Mouse (Mus musculus): ENCODE measurements around the gene B3gnt9. TPM values are rescaled to one million over a fixed set of nuclear protein-coding genes. Genes with fewer than 3 reads are reported as not detected.

The B3gnt9 gene
- polyA plus RNA-seq, 1 experiment from 2014 or later, result 19.1 TPM

Other genes starting within 250 kb of the B3gnt9 start
- gene Ces3a, start 206.6 kb downstream of the B3gnt9 start, polyA plus RNA-seq (2014; fragmentation: Nextera tagmentation; extraction: Ambion mirVana), result not detected in 2 replicates
- gene Ces3b, start 171.4 kb downstream of the B3gnt9 start, polyA plus RNA-seq (2014; fragmentation: Nextera tagmentation; extraction: Ambion mirVana), result not detected in 2 replicates
- not detected in 2 replicates for gene Ces4a, start 123.4 kb downstream of the B3gnt9 start, polyA plus RNA-seq (2014; fragmentation: Nextera tagmentation; extraction: Ambion mirVana)
- gene Cbfb, start 84.5 kb downstream of the B3gnt9 start, polyA plus RNA-seq (2014; fragmentation: Nextera tagmentation; extraction: Ambion mirVana), result 52.5 and 62.8 TPM in 2 replicates
- 29.5 and 29.8 TPM in 2 replicates for gene D230025D16Rik, start 30.0 kb downstream of the B3gnt9 start, polyA plus RNA-seq (2014; fragmentation: Nextera tagmentation; extraction: Ambion mirVana)
- 26.2 and 26.8 TPM in 2 replicates for gene Tradd, start 9.5 kb upstream of the B3gnt9 start, polyA plus RNA-seq (2014; fragmentation: Nextera tagmentation; extraction: Ambion mirVana)
- 4.5 and 4.9 TPM in 2 replicates for gene Fbxl8, start 9.5 kb upstream of the B3gnt9 start, polyA plus RNA-seq (2014; fragmentation: Nextera tagmentation; extraction: Ambion mirVana)
- gene Hsf4, start 14.6 kb upstream of the B3gnt9 start, polyA plus RNA-seq (2014; fragmentation: Nextera tagmentation; extraction: Ambion mirVana), result 0.35 TPM in 1 of 2 replicates, not detected in the other
- gene Nol3, start 21.0 kb upstream of the B3gnt9 start, polyA plus RNA-seq (2014; fragmentation: Nextera tagmentation; extraction: Ambion mirVana), result 1.3 and 1.4 TPM in 2 replicates
- 9.1 and 11.7 TPM in 2 replicates for gene 4931428F04Rik, start 34.7 kb upstream of the B3gnt9 start, polyA plus RNA-seq (2014; fragmentation: Nextera tagmentation; extraction: Ambion mirVana)
- gene Exoc3l, start 40.9 kb upstream of the B3gnt9 start, polyA plus RNA-seq (2014; fragmentation: Nextera tagmentation; extraction: Ambion mirVana), result 9.8 and 10.1 TPM in 2 replicates
- 114 and 119 TPM in 2 replicates for gene E2f4, start 42.5 kb upstream of the B3gnt9 start, polyA plus RNA-seq (2014; fragmentation: Nextera tagmentation; extraction: Ambion mirVana)
- 16.8 and 17.7 TPM in 2 replicates for gene Elmo3, start 50.4 kb upstream of the B3gnt9 start, polyA plus RNA-seq (2014; fragmentation: Nextera tagmentation; extraction: Ambion mirVana)
- gene Lrrc29, start 71.1 kb upstream of the B3gnt9 start, polyA plus RNA-seq (2014; fragmentation: Nextera tagmentation; extraction: Ambion mirVana), result 1.9 and 2.3 TPM in 2 replicates
- gene Tmem208, start 71.2 kb upstream of the B3gnt9 start, polyA plus RNA-seq (2014; fragmentation: Nextera tagmentation; extraction: Ambion mirVana), result 136 and 138 TPM in 2 replicates
- 3.2 and 3.5 TPM in 2 replicates for gene Fhod1, start 92.8 kb upstream of the B3gnt9 start, polyA plus RNA-seq (2014; fragmentation: Nextera tagmentation; extraction: Ambion mirVana)
- 1.5 and 2.3 TPM in 2 replicates for gene Slc9a5, start 93.7 kb upstream of the B3gnt9 start, polyA plus RNA-seq (2014; fragmentation: Nextera tagmentation; extraction: Ambion mirVana)
- gene Plekhg4, start 118.1 kb upstream of the B3gnt9 start, polyA plus RNA-seq (2014; fragmentation: Nextera tagmentation; extraction: Ambion mirVana), result 0.19 and 0.27 TPM in 2 replicates
- 0.11 TPM in 1 of 2 replicates, not detected in the other for gene Kctd19, start 158.3 kb upstream of the B3gnt9 start, polyA plus RNA-seq (2014; fragmentation: Nextera tagmentation; extraction: Ambion mirVana)
- gene Lrrc36, start 158.4 kb upstream of the B3gnt9 start, polyA plus RNA-seq (2014; fragmentation: Nextera tagmentation; extraction: Ambion mirVana), result 0.11 and 0.16 TPM in 2 replicates
- gene Tppp3, start 216.4 kb upstream of the B3gnt9 start, polyA plus RNA-seq (2014; fragmentation: Nextera tagmentation; extraction: Ambion mirVana), result 36.2 and 39.8 TPM in 2 replicates
- gene Zdhhc1, start 241.7 kb upstream of the B3gnt9 start, polyA plus RNA-seq (2014; fragmentation: Nextera tagmentation; extraction: Ambion mirVana), result 25.0 and 25.2 TPM in 2 replicates

Data from intestine, embryonic 14.5 days (tissue).